Mouse (Mus musculus) ES-E14 (cell line): Measurements from ENCODE around the gene Dpf3. TPM values are rescaled to one million over a fixed set of nuclear protein-coding genes. Genes with fewer than 3 reads are reported as not detected.

ENCODE experiments used
- DNase-seq: peaks from one replicate; pipeline ENCODE4 v3.0.0-alpha.2; 2013; ENCODE audit warnings: low read depth, low spot score
- H3K27ac ChIP-seq: 2 replicates; pipeline ENCODE4 v1.5.1; 2012; ENCODE audit warnings: low read depth, mild to moderate bottlenecking, low read length, moderate library complexity, mixed read lengths; ENCODE audit not compliant: poor library complexity, insufficient read depth, severe bottlenecking
- H3K36me3 ChIP-seq: 2 replicates; pipeline ENCODE4 v1.6.1; 2012; ENCODE audit warnings: mild to moderate bottlenecking, low read length, moderate library complexity, mixed read lengths; ENCODE audit not compliant: control insufficient read depth, poor library complexity, insufficient read depth, severe bottlenecking
- H3K4me1 ChIP-seq, 2 experiments: fragments of 150-350 bp in 1 of 2; sonication (generic) in 1 of 2; 2 replicates each; pipeline ENCODE4 v1.6.1; 2012; ENCODE audit warnings: low read length in 2 of 2, mild to moderate bottlenecking in 1 of 2, mixed read lengths in 1 of 2; ENCODE audit not compliant: control insufficient read depth in 2 of 2, insufficient read depth in 2 of 2, poor library complexity in 1 of 2
- H3K4me3 ChIP-seq, 2 experiments: fragments of 150-350 bp in 1 of 2; sonication (generic) in 1 of 2; 2 replicates each; pipeline ENCODE4 v1.5.1; 2012; ENCODE audit warnings: low read length in 2 of 2, low read depth in 1 of 2, mild to moderate bottlenecking in 1 of 2, mixed read lengths in 1 of 2; ENCODE audit not compliant: insufficient read depth in 1 of 2, poor library complexity in 1 of 2, severe bottlenecking in 1 of 2
- H3K9ac ChIP-seq: 2 replicates; pipeline ENCODE4 v1.6.1; 2012; ENCODE audit warnings: low read depth, mild to moderate bottlenecking, low read length, mixed read lengths; ENCODE audit not compliant: poor library complexity, insufficient read depth, severe bottlenecking
- H3K9me3 ChIP-seq: fragments of 150-350 bp; sonication (generic); 2 replicates; pipeline ENCODE4 v1.6.1; 2012; ENCODE audit warnings: low read depth, mild to moderate bottlenecking, low read length; ENCODE audit not compliant: control insufficient read depth, insufficient read depth
- CHD2 ChIP-seq: IDR thresholded peaks from 2 replicates; pipeline ENCODE4 v1.6.1; 2014; ENCODE audit warnings: mild to moderate bottlenecking, low read depth, low read length, inconsistent platforms
- HCFC1 ChIP-seq: IDR thresholded peaks from 2 replicates; pipeline ENCODE4 v1.6.1; 2012; ENCODE audit warnings: low read length, inconsistent platforms, borderline replicate concordance; ENCODE audit not compliant: insufficient read depth
- MAFK ChIP-seq: IDR thresholded peaks from 2 replicates; pipeline ENCODE4 v1.6.1; 2014; ENCODE audit warnings: mild to moderate bottlenecking, low read depth, low read length, inconsistent platforms; ENCODE audit not compliant: insufficient read depth
- ZC3H11A ChIP-seq: IDR thresholded peaks from 2 replicates; pipeline ENCODE4 v1.6.1; 2012; ENCODE audit warnings: low read depth, mild to moderate bottlenecking, inconsistent platforms, low read length, borderline replicate concordance
- ZNF384 ChIP-seq: IDR thresholded peaks from 2 replicates; pipeline ENCODE4 v1.6.1; 2012; ENCODE audit warnings: low read depth, low read length, inconsistent platforms
- in situ Hi-C, 2 experiments: fragments of 600-800 bp; cut with MboI; formaldehyde crosslinking; loops; one replicate each; pipeline ENCODE4 v1.15.1; 2025; ENCODE audit warnings: low sequenced_read_pairs in 2 of 2, inconsistent platforms in 1 of 2; ENCODE audit not compliant: unreplicated experiment in 2 of 2
- total RNA-seq: library from RNA; depleted of rRNA; stranded (reverse); fragments of 300-350 nt; gene quantifications from 2 replicates; pipeline ENCODE4 v1.2.3, GENCODE M21; 2012

The Dpf3 gene
- total RNA-seq, 1 experiment, result 1.4 TPM

DNA sequence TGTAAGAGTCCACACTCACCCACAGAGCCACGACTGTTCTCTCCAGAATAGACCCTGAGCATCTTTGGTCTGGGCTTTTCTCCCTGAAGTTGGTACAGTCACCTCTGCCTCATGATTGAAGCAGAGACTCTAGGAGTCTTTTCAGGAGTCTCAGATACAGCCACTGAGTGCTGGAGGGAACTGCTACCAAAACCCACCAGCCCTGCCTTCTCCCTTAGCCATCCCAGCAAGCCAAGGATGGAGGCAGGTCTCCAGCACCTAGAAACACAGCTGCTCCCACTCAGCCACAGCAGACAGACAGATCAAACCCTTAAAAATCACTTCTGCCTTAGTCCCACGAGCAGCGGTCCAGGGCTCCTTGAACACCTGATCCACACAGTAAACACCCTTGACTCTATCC, 139.3 kb downstream of the Dpf3 start:
- H3K36me3 ChIP-seq, result no peaks in the 10 kb centered on the region
- no peaks in the 10 kb centered on the region for H3K4me1 ChIP-seq
- no peak overlapping the region for H3K27ac ChIP-seq
- no peak for TF ChIP-seq CHD2
- TF ChIP-seq ZC3H11A, result no peak
- no peak for TF ChIP-seq HCFC1
- no peak for TF ChIP-seq MAFK
- no peak for TF ChIP-seq ZNF384
- no peak for DNase-seq
- H3K9me3 ChIP-seq, result no peaks in the 10 kb centered on the region
- no peak overlapping the region for H3K4me3 ChIP-seq
- in situ Hi-C loops, result no loop called here
- H3K9ac ChIP-seq, result no peak overlapping the region

GRCm38 (mm10) chr12:83342875-83343185, 144.7 kb downstream of the Dpf3 start:
- no peak overlapping the region for H3K27ac ChIP-seq
- H3K9me3 ChIP-seq, result no peaks in the 10 kb centered on the region
- no peak overlapping the region for H3K9ac ChIP-seq
- no peak for TF ChIP-seq ZNF384
- TF ChIP-seq MAFK, result no peak
- no peak for TF ChIP-seq HCFC1
- no peak for TF ChIP-seq ZC3H11A
- TF ChIP-seq CHD2, result no peak
- no peaks in the 10 kb centered on the region for H3K36me3 ChIP-seq
- DNase-seq, result no peak
- H3K4me1 ChIP-seq, result no peaks in the 10 kb centered on the region
- in situ Hi-C loops, result no loop called here
- no peak overlapping the region for H3K4me3 ChIP-seq

DNA sequence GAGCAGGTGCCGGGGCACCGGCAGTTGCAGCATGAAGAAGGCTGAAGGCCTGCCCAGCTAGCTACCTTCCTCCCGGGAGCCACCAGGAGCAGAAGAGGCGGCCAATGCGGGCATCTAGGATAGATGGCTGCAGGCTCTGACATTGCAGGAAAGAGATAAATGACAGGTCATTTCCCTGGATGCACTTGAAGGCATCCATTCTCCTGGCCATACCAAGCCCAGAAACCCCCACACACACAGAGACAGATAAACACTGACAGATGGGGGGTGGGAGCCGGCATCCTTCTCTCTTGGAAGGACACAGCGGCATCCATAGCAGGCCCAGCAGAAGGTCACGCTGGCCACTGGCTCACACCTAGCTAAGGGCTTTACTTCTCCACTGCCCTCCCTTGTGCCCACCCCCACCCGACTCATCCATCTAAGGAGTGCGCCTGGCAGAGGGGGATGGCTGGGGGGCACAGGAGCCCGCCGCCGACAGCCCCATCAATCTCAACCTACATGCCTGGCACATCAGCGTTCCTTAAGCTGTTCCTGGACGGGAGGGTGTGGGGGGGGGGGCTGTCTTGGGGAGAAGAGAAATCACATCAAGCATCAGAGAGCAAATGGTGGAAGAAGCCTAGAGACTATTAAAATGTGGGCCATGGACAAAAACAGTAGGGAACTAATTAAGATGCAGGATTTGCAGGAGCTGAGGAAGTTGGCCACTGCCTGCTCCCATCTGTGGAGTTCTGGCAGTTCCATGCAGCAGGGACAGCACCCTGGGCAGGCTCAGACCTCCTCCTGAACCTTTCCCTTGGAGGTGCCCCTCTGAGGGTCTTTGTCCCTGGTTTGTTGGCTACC, 145.3 kb downstream of the Dpf3 start:
- no peaks in the 10 kb centered on the region for H3K4me1 ChIP-seq
- in situ Hi-C loops, result no loop called here
- no peak overlapping the region for H3K4me3 ChIP-seq
- H3K9me3 ChIP-seq, result no peaks in the 10 kb centered on the region
- no peak for DNase-seq
- H3K27ac ChIP-seq, result no peak overlapping the region
- H3K36me3 ChIP-seq, result no peaks in the 10 kb centered on the region
- no peak overlapping the region for H3K9ac ChIP-seq
- TF ChIP-seq HCFC1 (no peak), ZC3H11A (no peak), CHD2 (no peak), ZNF384 (no peak), MAFK (no peak)

GRCm38 (mm10) chr12:83340960-83341359, 146.6 kb downstream of the Dpf3 start:
- no peak overlapping the region for H3K9ac ChIP-seq
- in situ Hi-C loops, result no loop called here

DNA sequence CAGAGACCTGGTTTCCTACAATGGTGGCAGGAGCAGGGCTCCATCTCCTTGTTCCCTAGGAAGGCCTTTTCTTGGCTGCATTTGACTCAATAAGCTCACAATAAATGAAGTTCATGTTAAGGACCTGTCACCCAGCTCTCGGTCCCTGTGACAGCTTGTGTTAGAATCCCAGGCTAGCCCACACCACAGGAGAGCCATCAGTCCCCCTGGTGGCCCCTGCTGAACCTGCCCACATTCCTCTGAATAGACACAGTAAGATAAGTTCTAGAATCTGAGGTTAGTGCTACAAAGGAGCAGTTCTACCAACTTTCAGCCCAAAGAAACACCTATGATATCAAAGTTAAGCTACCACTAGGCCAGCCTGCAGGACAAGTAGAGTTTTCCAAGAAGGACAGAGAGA, 149.2 kb downstream of the Dpf3 start:
- TF ChIP-seq CHD2 (no peak), HCFC1 (no peak), ZC3H11A (no peak), MAFK (no peak), ZNF384 (no peak)
- in situ Hi-C loops, result no loop called here
- no peaks in the 10 kb centered on the region for H3K36me3 ChIP-seq

More at GRCm38 (mm10) chr12:83340960-83341359, 146.6 kb downstream of the Dpf3 start:
- DNase-seq, result no peak
- Histone ChIP-seq H3K4me1 (no peaks in the 10 kb centered on the region), H3K9me3 (no peaks in the 10 kb centered on the region), H3K4me3 (no peak overlapping the region), H3K27ac (no peak overlapping the region), H3K36me3 (no peaks in the 10 kb centered on the region)
- TF ChIP-seq HCFC1, result no peak
- no peak for TF ChIP-seq CHD2
- no peak for TF ChIP-seq ZC3H11A
- no peak for TF ChIP-seq MAFK
- no peak for TF ChIP-seq ZNF384

More for the DNA sequence above, 149.2 kb downstream of the Dpf3 start:
- Histone ChIP-seq H3K4me3 (no peak overlapping the region), H3K4me1 (no peaks in the 10 kb centered on the region), H3K27ac (no peak overlapping the region), H3K9ac (no peak overlapping the region), H3K9me3 (no peaks in the 10 kb centered on the region)
- no peak for DNase-seq
